8 mouse cellular contexts compared by ENCODE assay signal in genomic region chr6:48048426-48049272, GRCm38 (mm10). TPM values are rescaled to one million over a fixed set of nuclear protein-coding genes. Genes with fewer than 3 reads are reported as not detected.
DNase-seq lines count a peak whose midpoint lies in the region; ATAC-seq and TF ChIP-seq lines count a peak whose summit lies in the region.

Gene Zfp777, minus strand, starts transcription at chr6:48048911.

- peak within 1 kb of the TSS; percentile 77 for H3K4me2 ChIP-seq in hindbrain, embryonic 15.5 days

- H3K4me3 ChIP-seq in hindbrain, embryonic 15.5 days: peak within 1 kb of the TSS; percentile 78
- H3K4me3 ChIP-seq in left cerebral cortex, adult 2 months: peak within 1 kb of the TSS; percentile 77

- peak within 1 kb of the TSS; percentile 81 for H3K9ac ChIP-seq in hindbrain, embryonic 15.5 days

- TF ChIP-seq CTCF in left cerebral cortex, adult 2 months (IDR thresholded peaks at IDR 0.05): peak; percentile 51

- peak within 1 kb of the TSS; percentile 92 for H3K27ac ChIP-seq in hindbrain, embryonic 15.5 days (replicated peaks)
- peak within 1 kb of the TSS; percentile 64; the same call in 1 of the 2 replicates for H3K27ac ChIP-seq in left cerebral cortex, adult 2 months

- H3K9me3 ChIP-seq in hindbrain, embryonic 15.5 days: no peaks in the 10 kb centered on the region

- intact Hi-C loops in left cerebral cortex, adult 2 months (cut with DNase I): loop anchor here (5.0 kb wide), 1 partner anchor 34 kb away; no protein-coding TSS in a partner anchor

- under 1% methylated on average over 54 of the region's 82 CpGs for WGBS in hindbrain, embryonic 15.5 days

- peaks cover 28% of the 10 kb centered on the region for H3K4me1 ChIP-seq in hindbrain, embryonic 15.5 days (replicated peaks)

- H3K36me3 ChIP-seq in hindbrain, embryonic 15.5 days: peaks cover 8% of the 10 kb centered on the region

- no peaks in the 10 kb centered on the region for H3K27me3 ChIP-seq in hindbrain, embryonic 15.5 days

- peak; percentile 89 for DNase-seq in T-cell, adult 2 months (ENCODE audit: low spot score)
- peak; percentile 78 to 84 for DNase-seq in cerebellum, postnatal 36 days
- peak; percentile 66 to 80 for DNase-seq in frontal cortex, postnatal 36 days (ENCODE audit: low spot score in 2 of 2)
- DNase-seq in left cerebral cortex, adult 2 months (ENCODE audit: extremely low spot score in 1 of 2, low spot score in 2 of 2): peak; percentile 68 to 80
- DNase-seq in right cerebral cortex, adult 2 months (ENCODE audit: low spot score in 2 of 2): peak; percentile 63 to 68
- peak; percentile 88 for DNase-seq in urinary bladder, postnatal 14 days (ENCODE audit: low spot score)

- peak; percentile 87 for ATAC-seq in hindbrain, embryonic 15.5 days (ENCODE audit: low FRiP score, low read depth)
- ATAC-seq in megakaryocyte, adult 5-6 weeks (ENCODE audit: poor library complexity, severe bottlenecking): peak; percentile 88

RNA-seq across cellular contexts. Expression of gene Zfp777, which starts in this region (rescaled TPM):
- polyA plus RNA-seq in hindbrain, embryonic 15.5 days (2015; fragmentation: Nextera tagmentation; extraction: Ambion mirVana): 14.7 and 14.8 TPM in 2 replicates
- total RNA-seq in left cerebral cortex, adult 2 months (2021): 10 to 100 TPM; 34.4 to 35.1 TPM
- total RNA-seq in megakaryocyte, adult 5-6 weeks (2015): 5.3 and 5.9 TPM in 2 replicates
- 8.9 and 9.7 TPM in 2 replicates for total RNA-seq in megakaryocyte, adult 5-6 weeks (2017)

Comparison
In these comparisons a context has a peak if more than half of its experiments do, and no peak if none do; other contexts are left out.
1. Peak in every context shown above with its lines: DNase-seq, ATAC-seq, H3K4me3 ChIP-seq and H3K27ac ChIP-seq.